Mouse (Mus musculus) ES-E14 (cell line): ENCODE data around the gene St6galnac3.

Experiments
- CHD2 ChIP-seq: IDR thresholded peaks from 2 replicates; pipeline ENCODE4 v1.6.1; 2014; ENCODE audit warnings: mild to moderate bottlenecking, low read depth, low read length, inconsistent platforms
- HCFC1 ChIP-seq: IDR thresholded peaks from 2 replicates; pipeline ENCODE4 v1.6.1; 2012; ENCODE audit warnings: low read length, inconsistent platforms, borderline replicate concordance; ENCODE audit not compliant: insufficient read depth
- MAFK ChIP-seq: IDR thresholded peaks from 2 replicates; pipeline ENCODE4 v1.6.1; 2014; ENCODE audit warnings: mild to moderate bottlenecking, low read depth, low read length, inconsistent platforms; ENCODE audit not compliant: insufficient read depth
- ZC3H11A ChIP-seq: IDR thresholded peaks from 2 replicates; pipeline ENCODE4 v1.6.1; 2012; ENCODE audit warnings: low read depth, mild to moderate bottlenecking, inconsistent platforms, low read length, borderline replicate concordance
- ZNF384 ChIP-seq: IDR thresholded peaks from 2 replicates; pipeline ENCODE4 v1.6.1; 2012; ENCODE audit warnings: low read depth, low read length, inconsistent platforms

DNA sequence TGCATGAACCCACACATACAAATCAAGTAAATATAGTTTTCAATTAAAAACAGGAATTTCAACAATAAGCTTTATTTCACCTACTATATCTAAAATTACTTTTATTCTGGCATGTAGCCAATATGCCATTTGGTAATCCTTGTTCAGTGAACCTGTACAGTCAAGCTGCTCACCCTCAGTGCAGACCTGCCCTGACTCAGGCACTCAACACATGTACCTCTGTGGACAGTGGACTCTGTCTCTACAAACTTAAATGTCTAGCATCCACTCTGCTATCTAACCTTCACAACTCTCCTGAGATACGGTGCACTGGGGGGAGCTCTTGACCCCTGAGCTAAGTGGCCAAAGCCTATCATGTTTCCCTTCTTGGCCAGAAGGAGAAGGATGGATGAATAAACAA, 137.4 kb downstream of the St6galnac3 start:
- TF ChIP-seq ZNF384 (no peak), HCFC1 (no peak), MAFK (no peak), ZC3H11A (no peak), CHD2 (no peak)
